Mouse (Mus musculus) limb, embryonic 14.5 days (tissue): ENCODE data around the gene Nup188. TPM values are rescaled to one million over a fixed set of nuclear protein-coding genes. Genes with fewer than 3 reads are reported as not detected.

Source experiments
- ATAC-seq: fragments of 200-750 bp; cut with Nextera tagmentation; 2 replicates; pipeline ENCODE4 v1.8.0; 2017; ENCODE audit warnings: low read depth, moderate number of reproducible peaks, moderate TSS enrichment; ENCODE audit not compliant: low FRiP score
- DNase-seq: peaks from one replicate; pipeline ENCODE4 v3.0.0-alpha.2; 2015; ENCODE audit warnings: low spot score
- H3K27ac ChIP-seq: fragments of 300-500 bp; sonication (generic); replicated peaks from 2 replicates; pipeline ENCODE4 v1.5.1; 2014; ENCODE audit warnings: low read depth, mild to moderate bottlenecking, low read length, moderate library complexity, mixed read lengths
- H3K27me3 ChIP-seq: fragments of 300-500 bp; sonication (generic); 2 replicates; pipeline ENCODE4 v1.6.1; 2014; ENCODE audit warnings: low read length, mixed read lengths; ENCODE audit not compliant: control insufficient read depth, insufficient read depth
- H3K36me3 ChIP-seq: fragments of 300-500 bp; sonication (generic); 2 replicates; pipeline ENCODE4 v1.6.1; 2014; ENCODE audit warnings: mild to moderate bottlenecking, low read length, moderate library complexity, mixed read lengths; ENCODE audit not compliant: control insufficient read depth, insufficient read depth
- H3K4me1 ChIP-seq: fragments of 300-500 bp; sonication (generic); 2 replicates; pipeline ENCODE4 v1.6.1; 2014; ENCODE audit warnings: antibody characterized with exemption, low read length, mixed read lengths; ENCODE audit not compliant: control insufficient read depth, insufficient read depth
- H3K4me2 ChIP-seq: fragments of 300-500 bp; sonication (generic); replicated peaks from 2 replicates; pipeline ENCODE4 v1.6.1; 2014; ENCODE audit warnings: low read depth, mild to moderate bottlenecking, low read length, moderate library complexity; ENCODE audit not compliant: severe bottlenecking
- H3K4me3 ChIP-seq: fragments of 300-500 bp; sonication (generic); replicated peaks from 2 replicates; pipeline ENCODE4 v1.5.1; 2014; ENCODE audit warnings: low read length
- H3K9ac ChIP-seq: fragments of 300-500 bp; sonication (generic); 2 replicates; pipeline ENCODE4 v1.6.1; 2014; ENCODE audit warnings: mild to moderate bottlenecking, low read depth, low read length, moderate library complexity; ENCODE audit not compliant: severe bottlenecking
- H3K9me3 ChIP-seq: fragments of 300-500 bp; sonication (generic); 2 replicates; pipeline ENCODE4 v1.6.1; 2016; ENCODE audit warnings: low read length; ENCODE audit not compliant: control insufficient read depth
- POLR2A ChIP-seq: fragments of 200-500 bp; IDR thresholded peaks from 2 replicates; pipeline ENCODE4 v1.8.0; 2012; ENCODE audit warnings: inconsistent platforms, mild to moderate bottlenecking, moderate library complexity, borderline replicate concordance; ENCODE audit not compliant: insufficient read depth, insufficient read length; ENCODE audit errors: extremely low read depth
- WGBS: fragments of 180-500 bp; shearing (Covaris S2); extraction: QIAGEN DNeasy Blood & Tissue Kit; methylation state at CpG from one replicate; pipeline ENCODE4 v1.1.7; 2014; 5-methylcytosine and 5-hydroxymethylcytosine counted together
- polyA plus RNA-seq, 2 experiments: library from polyadenylated mRNA; depleted of rRNA in 1 of 2; stranded (reverse) in 1 of 2; unstranded in 1 of 2; fragments of >200 nt; fragmentation: Nextera tagmentation in 1 of 2; extraction: Ambion mirVana in 1 of 2; gene quantifications; 2 replicates each; pipeline versions ENCODE4 v1.2.1 to v1.2.3; 2012 to 2014

The Nup188 gene
- polyA plus RNA-seq, 2 experiments, result 39.8 to 55.6 TPM

DNA sequence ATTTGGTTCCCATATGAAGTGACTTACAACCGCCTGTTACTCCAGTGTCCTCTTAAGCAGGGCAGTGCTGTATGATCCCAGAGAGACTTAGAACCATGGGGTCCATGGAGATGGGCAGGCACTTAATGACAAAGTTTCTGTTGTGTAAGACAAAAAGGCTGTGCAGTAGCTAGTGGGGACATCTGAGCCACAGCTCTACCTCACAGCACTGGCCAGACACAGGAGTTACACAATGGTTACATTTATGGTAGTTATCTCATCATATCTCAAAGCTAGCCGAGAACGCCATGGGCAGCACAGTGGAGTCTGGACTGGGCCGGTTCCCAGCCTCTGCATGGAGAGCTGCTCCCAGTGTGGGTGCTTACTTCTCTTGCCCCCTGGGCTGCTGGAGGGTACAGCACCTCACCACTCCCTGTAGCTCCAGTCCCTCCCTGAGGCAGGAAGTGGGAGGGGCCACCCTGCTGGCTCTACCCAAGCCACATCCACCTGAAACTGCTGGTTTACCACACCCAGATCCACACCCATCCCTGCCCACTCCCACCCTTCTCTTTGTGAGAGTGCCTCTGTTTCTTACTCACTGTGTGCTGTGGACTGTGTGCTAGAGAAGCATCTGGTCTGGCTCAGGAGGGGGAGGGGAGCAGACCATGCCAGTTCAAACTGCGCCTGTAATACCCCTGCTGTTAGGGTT is 34.6 kb upstream of the Nup188 start:
- H3K9me3 ChIP-seq, result no peaks in the 10 kb centered on the region
- peaks cover 67% of the 10 kb centered on the region for H3K36me3 ChIP-seq
- H3K9ac ChIP-seq, result no peak overlapping the region
- no peak for ATAC-seq
- 75% methylated on average over 5 of the region's 5 CpGs for WGBS
- no peak for DNase-seq
- H3K27ac ChIP-seq, result no peak overlapping the region
- no peaks in the 10 kb centered on the region for H3K4me1 ChIP-seq
- no peak overlapping the region for H3K4me2 ChIP-seq
- H3K27me3 ChIP-seq, result no peaks in the 10 kb centered on the region
- no peak for TF ChIP-seq POLR2A
- H3K4me3 ChIP-seq, result no peak overlapping the region

DNA sequence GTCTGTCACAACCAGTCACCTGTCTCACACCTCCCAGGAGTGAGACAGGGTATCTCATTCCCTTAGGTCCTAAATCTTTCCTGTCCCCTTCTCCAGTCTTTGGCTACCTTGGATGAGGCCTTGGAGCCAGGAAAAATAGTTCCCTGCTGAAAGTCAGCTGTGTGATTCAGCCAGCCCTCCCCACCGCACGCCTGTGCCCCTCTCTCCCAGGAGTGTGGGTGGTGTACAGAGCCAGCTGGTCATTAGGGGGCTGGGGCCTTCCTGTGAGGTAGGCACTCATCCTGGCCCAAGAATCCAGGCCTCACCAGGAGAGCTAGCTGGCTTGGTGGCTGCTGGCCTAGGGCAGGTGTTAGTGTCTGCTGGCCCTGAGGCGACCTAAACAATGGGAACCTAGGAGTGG is 33.7 kb upstream of the Nup188 start:
- Histone ChIP-seq H3K4me3 (no peak overlapping the region), H3K9ac (no peak overlapping the region), H3K36me3 (peaks cover 73% of the 10 kb centered on the region), H3K27me3 (no peaks in the 10 kb centered on the region), H3K9me3 (no peaks in the 10 kb centered on the region), H3K27ac (no peak overlapping the region), H3K4me1 (no peaks in the 10 kb centered on the region), H3K4me2 (no peak overlapping the region)
- no peak for TF ChIP-seq POLR2A
- 80% methylated on average over 3 of the region's 3 CpGs for WGBS
- DNase-seq, result no peak
- no peak for ATAC-seq

DNA sequence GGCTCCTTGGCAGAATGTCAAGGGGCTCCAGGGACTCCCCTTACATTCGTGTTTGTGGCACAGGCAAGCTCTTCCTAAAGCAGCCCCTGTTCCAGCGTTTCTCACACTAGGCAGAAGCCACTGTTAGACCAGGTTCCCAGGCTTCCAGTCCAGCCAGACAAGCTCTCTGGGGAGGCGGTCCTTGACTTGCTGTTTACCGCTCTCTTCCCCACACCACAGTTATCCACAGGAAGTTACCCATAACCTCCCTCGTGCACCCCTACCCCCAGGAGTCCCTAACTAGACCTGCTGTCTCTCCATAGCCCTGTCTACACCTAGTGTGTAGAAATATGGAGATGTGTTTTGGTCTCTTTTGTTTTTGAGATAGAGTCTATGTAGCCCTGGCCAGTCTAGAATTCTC is 32.4 kb upstream of the Nup188 start:
- Histone ChIP-seq H3K4me3 (no peak overlapping the region), H3K27ac (no peak overlapping the region), H3K9ac (no peak overlapping the region), H3K4me1 (0 out of 2 replicates have a peak, but pooled peaks cover 3% of the 10 kb centered on the region), H3K9me3 (no peaks in the 10 kb centered on the region), H3K36me3 (peaks cover 75% of the 10 kb centered on the region), H3K27me3 (no peaks in the 10 kb centered on the region), H3K4me2 (no peak overlapping the region)
- ATAC-seq (no peak), DNase-seq (no peak)
- WGBS, result 68% methylated on average over 5 of the region's 5 CpGs
- no peak for TF ChIP-seq POLR2A

DNA sequence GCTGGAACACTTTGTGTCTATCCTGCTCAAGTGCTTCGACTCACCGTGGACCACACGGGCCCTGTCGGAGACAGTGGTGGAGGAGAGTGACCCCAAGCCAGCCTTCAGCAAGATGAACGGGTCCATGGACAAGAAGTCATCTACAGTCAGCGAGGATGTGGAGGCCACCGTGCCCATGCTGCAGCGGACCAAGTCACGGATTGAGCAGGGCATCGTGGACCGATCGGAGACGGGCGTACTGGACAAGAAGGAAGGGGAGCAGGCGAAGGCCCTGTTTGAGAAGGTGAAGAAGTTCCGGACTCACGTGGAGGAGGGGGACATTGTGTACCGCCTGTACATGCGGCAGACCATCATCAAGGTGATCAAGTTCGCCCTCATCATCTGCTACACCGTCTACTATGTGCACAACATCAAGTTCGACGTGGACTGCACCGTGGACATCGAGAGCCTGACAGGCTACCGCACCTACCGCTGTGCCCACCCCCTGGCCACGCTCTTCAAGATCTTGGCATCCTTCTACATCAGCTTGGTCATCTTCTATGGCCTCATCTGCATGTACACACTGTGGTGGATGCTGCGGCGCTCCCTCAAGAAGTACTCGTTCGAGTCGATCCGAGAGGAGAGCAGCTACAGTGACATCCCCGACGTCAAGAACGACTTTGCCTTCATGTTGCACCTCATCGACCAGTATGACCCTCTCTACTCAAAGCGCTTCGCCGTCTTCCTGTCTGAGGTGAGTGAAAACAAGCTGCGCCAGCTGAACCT is 30.4 kb upstream of the Nup188 start:
- H3K27me3 ChIP-seq, result no peaks in the 10 kb centered on the region
- ATAC-seq (no peak), DNase-seq (no peak)
- TF ChIP-seq POLR2A, result no peak
- H3K9ac ChIP-seq, result no peak overlapping the region
- WGBS, result 97% methylated on average over 42 of the region's 42 CpGs
- 0 out of 2 replicates have a peak, but pooled peaks cover 3% of the 10 kb centered on the region for H3K4me1 ChIP-seq
- H3K4me3 ChIP-seq, result no peak overlapping the region
- no peak overlapping the region for H3K27ac ChIP-seq
- H3K9me3 ChIP-seq, result no peaks in the 10 kb centered on the region
- H3K36me3 ChIP-seq, result peaks cover 72% of the 10 kb centered on the region
- H3K4me2 ChIP-seq, result no peak overlapping the region

DNA sequence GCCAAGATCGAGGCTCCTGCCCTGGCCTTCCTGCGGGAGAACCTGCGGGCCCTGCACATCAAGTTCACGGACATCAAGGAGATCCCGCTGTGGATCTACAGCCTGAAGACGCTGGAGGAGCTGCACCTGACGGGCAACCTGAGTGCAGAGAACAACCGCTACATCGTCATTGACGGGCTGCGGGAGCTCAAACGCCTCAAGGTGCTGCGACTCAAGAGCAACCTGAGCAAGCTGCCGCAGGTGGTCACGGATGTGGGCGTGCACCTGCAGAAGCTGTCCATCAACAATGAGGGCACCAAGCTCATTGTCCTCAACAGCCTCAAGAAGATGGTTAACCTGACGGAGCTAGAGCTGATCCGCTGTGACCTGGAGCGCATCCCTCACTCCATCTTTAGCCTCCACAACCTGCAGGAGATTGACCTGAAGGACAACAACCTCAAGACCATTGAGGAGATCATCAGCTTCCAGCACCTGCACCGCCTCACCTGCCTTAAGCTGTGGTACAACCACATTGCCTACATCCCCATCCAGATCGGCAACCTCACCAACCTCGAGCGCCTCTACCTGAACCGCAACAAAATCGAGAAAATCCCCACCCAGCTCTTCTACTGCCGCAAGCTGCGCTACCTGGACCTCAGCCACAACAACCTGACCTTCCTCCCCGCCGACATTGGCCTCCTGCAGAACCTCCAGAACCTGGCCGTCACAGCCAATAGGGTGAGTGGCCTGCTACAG is 29.4 kb upstream of the Nup188 start:
- peaks cover 76% of the 10 kb centered on the region for H3K36me3 ChIP-seq
- 0 out of 2 replicates have a peak, but pooled peaks cover 3% of the 10 kb centered on the region for H3K4me1 ChIP-seq
- H3K9ac ChIP-seq, result no peak overlapping the region
- H3K4me2 ChIP-seq, result no peak overlapping the region
- TF ChIP-seq POLR2A, result no peak
- no peaks in the 10 kb centered on the region for H3K9me3 ChIP-seq
- no peaks in the 10 kb centered on the region for H3K27me3 ChIP-seq
- ATAC-seq (no peak), DNase-seq (no peak)
- no peak overlapping the region for H3K27ac ChIP-seq
- H3K4me3 ChIP-seq, result no peak overlapping the region
- 95% methylated on average over 30 of the region's 30 CpGs for WGBS
